Mouse (Mus musculus) macrophage (primary cell): ENCODE results near the gene Cldn14. TPM values are rescaled to one million over a fixed set of nuclear protein-coding genes. Genes with fewer than 3 reads are reported as not detected.

Experiments used
- H3K27ac ChIP-seq: fragments of 350-480 bp; formaldehyde crosslinking; 2 replicates; pipeline ENCODE4 v1.9.0; 2021
- H3K36me3 ChIP-seq: fragments of 350-480 bp; formaldehyde crosslinking; 2 replicates; pipeline ENCODE4 v1.9.0; 2021; ENCODE audit errors: inconsistent target
- H3K4me3 ChIP-seq: fragments of 350-480 bp; formaldehyde crosslinking; 2 replicates; pipeline ENCODE4 v1.9.0; 2021; ENCODE audit errors: inconsistent target
- H3K79me2 ChIP-seq: fragments of 350-480 bp; formaldehyde crosslinking; 2 replicates; pipeline ENCODE4 v1.9.0; 2021; ENCODE audit errors: inconsistent target
- WGBS: methylation state at CpG from one replicate; pipeline ENCODE4 v1.1.7; 2026; ENCODE audit warnings: inconsistent platforms; ENCODE audit not compliant: missing documents; 5-methylcytosine and 5-hydroxymethylcytosine counted together
- polyA plus RNA-seq: library from polyadenylated mRNA; stranded (reverse); fragments of 250-400 nt; gene quantifications from 3 replicates; pipeline ENCODE4 v1.2.4, GENCODE M21; 2018; ENCODE audit warnings: inconsistent platforms
- total RNA-seq, 78 experiments: library from RNA; depleted of rRNA; stranded (reverse); fragments of 250-400 nt; gene quantifications; 1 replicate in 9 of 78; 2 replicates in 24 of 78; 3 replicates in 43 of 78; 4 replicates in 2 of 78; pipeline ENCODE4 v1.2.4; 2018; ENCODE audit warnings: inconsistent platforms in 56 of 78

Cldn14 gene
- not detected for total RNA-seq (2018; cell fraction: chromatin; rRNA removed)
- not detected for total RNA-seq (2018; cell fraction: cytosol; rRNA removed)
- not detected for total RNA-seq (2018; cell fraction: nucleus; rRNA removed)
- not detected in 3 replicates for polyA plus RNA-seq

DNA sequence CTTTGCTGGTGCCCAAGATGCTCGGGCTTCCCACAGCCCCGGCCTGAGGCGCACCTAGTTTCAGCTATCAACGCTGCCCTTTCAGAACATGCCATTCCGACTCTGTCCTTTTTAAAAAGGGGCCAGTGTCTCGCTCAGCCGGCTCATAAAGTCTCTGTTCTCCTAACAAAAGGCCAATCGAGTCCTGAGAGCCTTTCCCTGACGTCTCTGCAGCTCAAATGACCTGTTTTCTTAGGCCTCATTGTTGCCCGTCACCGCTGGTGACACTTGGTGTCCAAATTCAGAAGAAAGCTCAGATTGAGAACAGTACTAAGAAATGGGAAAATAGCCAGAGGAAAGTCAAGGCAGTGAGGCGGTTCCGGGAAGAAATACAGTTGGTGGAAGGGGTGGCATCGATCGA is at the start of gene Cldn14:
Cldn14 (minus strand) TSS at position 101 of the 400 bp plus-strand sequence.
- H3K27ac ChIP-seq, result no peak within 1 kb of the TSS
- WGBS, result 91% methylated on average over 15 of the region's 15 CpGs
- no peak within 1 kb of the TSS for H3K4me3 ChIP-seq
- no peaks in the 10 kb centered on the region for H3K36me3 ChIP-seq
- H3K79me2 ChIP-seq, result no peaks in the 10 kb centered on the region

GRCm38 (mm10) chr16:94055576-94055975 is 46.9 kb upstream of the Cldn14 start:
- Histone ChIP-seq H3K36me3 (no peaks in the 10 kb centered on the region), H3K79me2 (no peaks in the 10 kb centered on the region), H3K27ac (no peak overlapping the region), H3K4me3 (no peak overlapping the region)
- WGBS, result 90% methylated on average over 8 of the region's 8 CpGs

DNA sequence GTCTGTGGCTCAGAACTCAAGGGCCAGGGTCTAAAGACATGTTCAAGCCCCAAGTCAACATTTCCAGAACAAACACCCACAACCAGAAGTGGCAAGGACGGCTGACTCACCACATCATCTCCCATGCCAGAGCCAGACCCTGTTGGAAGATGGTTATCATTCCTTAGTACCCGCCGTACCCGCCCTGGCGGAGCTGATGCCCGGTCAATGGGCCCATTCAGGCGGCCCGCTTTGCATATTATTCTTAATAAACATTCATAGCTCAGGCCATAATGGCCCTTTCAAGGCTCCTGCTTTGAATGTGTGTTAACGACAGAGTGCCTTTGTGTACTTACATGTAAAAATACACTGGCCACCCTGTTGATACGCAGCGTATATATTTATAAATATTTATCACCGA is 46.5 kb upstream of the Cldn14 start:
- 98% methylated on average over 12 of the region's 12 CpGs for WGBS

GRCm38 (mm10) chr16:94050368-94050767 is 41.7 kb upstream of the Cldn14 start:
- Histone ChIP-seq H3K27ac (no peak overlapping the region), H3K4me3 (no peak overlapping the region), H3K36me3 (no peaks in the 10 kb centered on the region), H3K79me2 (no peaks in the 10 kb centered on the region)
- 95% methylated on average over 3 of the region's 3 CpGs for WGBS

More for the DNA sequence above, 46.5 kb upstream of the Cldn14 start:
- no peaks in the 10 kb centered on the region for H3K79me2 ChIP-seq
- no peak overlapping the region for H3K27ac ChIP-seq
- H3K4me3 ChIP-seq, result no peak overlapping the region
- no peaks in the 10 kb centered on the region for H3K36me3 ChIP-seq

GRCm38 (mm10) chr16:94044996-94045395 is 36.4 kb upstream of the Cldn14 start:
- WGBS, result 44% methylated on average over 7 of the region's 7 CpGs
- Histone ChIP-seq H3K4me3 (no peak overlapping the region), H3K36me3 (no peaks in the 10 kb centered on the region), H3K27ac (no peak overlapping the region), H3K79me2 (no peaks in the 10 kb centered on the region)

DNA sequence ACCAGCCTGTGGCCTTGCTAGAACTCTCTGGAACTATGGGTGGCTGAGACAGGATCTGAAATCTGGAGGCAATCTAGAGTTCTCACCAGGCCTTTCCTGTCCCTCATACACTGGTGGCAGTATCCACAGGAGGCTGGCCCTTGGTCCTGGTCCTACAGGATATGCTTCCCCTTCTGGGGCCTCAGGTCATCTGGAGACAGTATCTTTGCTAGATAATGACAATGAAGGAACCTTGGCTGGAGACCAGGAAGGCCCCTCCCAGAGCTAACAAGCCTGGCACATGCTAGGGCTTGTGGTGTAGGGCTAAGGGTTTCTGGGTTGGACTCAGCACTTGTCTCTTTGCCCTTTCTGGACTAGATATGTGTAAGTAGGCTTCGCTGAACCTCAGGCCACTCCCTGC is 35.2 kb upstream of the Cldn14 start:
- 93% methylated on average over 1 of the region's 1 CpGs for WGBS
- no peak overlapping the region for H3K27ac ChIP-seq
- no peak overlapping the region for H3K4me3 ChIP-seq
- H3K36me3 ChIP-seq, result no peaks in the 10 kb centered on the region
- no peaks in the 10 kb centered on the region for H3K79me2 ChIP-seq

DNA sequence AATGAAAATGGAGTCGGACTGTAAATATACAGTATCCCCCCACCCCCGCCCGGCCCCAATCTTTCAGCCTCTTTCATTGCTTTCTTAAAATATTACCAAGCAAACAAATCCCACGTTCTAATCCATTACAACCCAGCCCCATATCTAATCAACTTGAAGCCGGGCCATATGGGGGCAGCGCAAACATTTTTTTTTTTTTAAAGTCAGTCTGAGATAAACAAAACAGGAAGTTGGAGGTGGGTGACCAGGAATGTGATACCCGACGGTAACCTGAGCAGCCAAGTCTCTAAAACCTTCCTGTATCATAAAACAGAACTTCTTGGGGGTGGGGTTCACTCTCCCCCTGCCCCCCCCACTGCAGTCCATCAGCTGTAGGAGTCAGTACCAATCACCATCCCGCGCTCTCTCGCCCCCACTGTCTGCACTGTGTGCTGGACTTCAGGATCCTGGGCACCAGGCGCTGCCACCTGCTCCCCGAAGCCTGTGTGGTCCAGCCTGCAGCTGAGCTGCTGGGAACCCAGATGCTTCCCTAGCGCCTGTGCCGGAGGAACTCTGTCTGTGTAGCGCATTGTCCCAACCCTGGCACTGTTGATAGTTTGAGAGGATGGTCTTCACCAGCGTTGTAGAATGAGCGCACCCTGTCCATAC is 32.6 kb upstream of the Cldn14 start:
- H3K4me3 ChIP-seq, result no peak overlapping the region
- no peak overlapping the region for H3K27ac ChIP-seq
- WGBS, result 47% methylated on average over 18 of the region's 18 CpGs
- no peaks in the 10 kb centered on the region for H3K79me2 ChIP-seq
- no peaks in the 10 kb centered on the region for H3K36me3 ChIP-seq

GRCm38 (mm10) chr16:94040485-94040884 is 31.8 kb upstream of the Cldn14 start:
- Histone ChIP-seq H3K27ac (no peak overlapping the region), H3K79me2 (no peaks in the 10 kb centered on the region), H3K36me3 (no peaks in the 10 kb centered on the region), H3K4me3 (no peak overlapping the region)
- WGBS, result 51% methylated on average over 16 of the region's 16 CpGs

- no peaks in the 10 kb centered on the region for H3K79me2 ChIP-seq
- no peak overlapping the region for H3K27ac ChIP-seq
- 88% methylated on average over 9 of the region's 9 CpGs for WGBS
- no peaks in the 10 kb centered on the region for H3K36me3 ChIP-seq
- no peak overlapping the region for H3K4me3 ChIP-seq
Observed at GRCm38 (mm10) chr16:94038986-94039341, 30.3 kb upstream of the Cldn14 start.

- WGBS, result 64% methylated on average over 12 of the region's 12 CpGs
- no peak overlapping the region for H3K4me3 ChIP-seq
- no peaks in the 10 kb centered on the region for H3K36me3 ChIP-seq
- no peaks in the 10 kb centered on the region for H3K79me2 ChIP-seq
- no peak overlapping the region for H3K27ac ChIP-seq
Observed at GRCm38 (mm10) chr16:94038272-94038985, 29.8 kb upstream of the Cldn14 start.

DNA sequence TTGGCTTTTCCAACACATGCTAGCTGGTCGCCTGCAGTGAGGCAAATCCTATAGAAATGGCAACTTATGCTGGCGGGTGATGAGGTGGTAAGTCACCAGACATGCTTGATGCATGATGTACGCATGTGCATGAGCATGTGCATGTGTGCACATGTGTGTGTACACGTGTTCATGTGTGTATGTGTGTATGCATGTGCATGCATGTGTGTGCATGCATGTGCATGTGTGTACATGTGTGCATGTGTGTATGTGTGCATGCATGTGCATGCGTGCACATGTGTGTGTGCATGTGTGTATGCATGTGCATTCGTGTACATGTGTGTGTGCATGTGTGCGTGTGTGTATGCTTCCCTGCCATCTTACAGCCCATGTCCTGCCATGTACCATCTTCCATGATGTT is 28.6 kb upstream of the Cldn14 start:
- H3K27ac ChIP-seq, result no peak overlapping the region
- no peak overlapping the region for H3K4me3 ChIP-seq
- H3K79me2 ChIP-seq, result no peaks in the 10 kb centered on the region
- H3K36me3 ChIP-seq, result no peaks in the 10 kb centered on the region
- WGBS, result 96% methylated on average over 7 of the region's 7 CpGs

- WGBS, result 93% methylated on average over 9 of the region's 9 CpGs
- H3K36me3 ChIP-seq, result no peaks in the 10 kb centered on the region
- no peak overlapping the region for H3K27ac ChIP-seq
- H3K4me3 ChIP-seq, result no peak overlapping the region
- H3K79me2 ChIP-seq, result no peaks in the 10 kb centered on the region
Observed at GRCm38 (mm10) chr16:94034152-94034551, 25.5 kb upstream of the Cldn14 start.

GRCm38 (mm10) chr16:94032270-94032669 is 23.6 kb upstream of the Cldn14 start:
- no peaks in the 10 kb centered on the region for H3K79me2 ChIP-seq
- WGBS, result 4% methylated on average over 5 of the region's 5 CpGs
- H3K27ac ChIP-seq, result no peak overlapping the region
- H3K36me3 ChIP-seq, result no peaks in the 10 kb centered on the region
- no peak overlapping the region for H3K4me3 ChIP-seq

GRCm38 (mm10) chr16:94023352-94024280 is 15.0 kb upstream of the Cldn14 start:
- no peaks in the 10 kb centered on the region for H3K36me3 ChIP-seq
- H3K27ac ChIP-seq, result no peak overlapping the region
- H3K4me3 ChIP-seq, result no peak overlapping the region
- no peaks in the 10 kb centered on the region for H3K79me2 ChIP-seq
- WGBS, result 71% methylated on average over 26 of the region's 28 CpGs
